8 mouse cellular contexts compared by ENCODE assay signal in the genomic region with DNA sequence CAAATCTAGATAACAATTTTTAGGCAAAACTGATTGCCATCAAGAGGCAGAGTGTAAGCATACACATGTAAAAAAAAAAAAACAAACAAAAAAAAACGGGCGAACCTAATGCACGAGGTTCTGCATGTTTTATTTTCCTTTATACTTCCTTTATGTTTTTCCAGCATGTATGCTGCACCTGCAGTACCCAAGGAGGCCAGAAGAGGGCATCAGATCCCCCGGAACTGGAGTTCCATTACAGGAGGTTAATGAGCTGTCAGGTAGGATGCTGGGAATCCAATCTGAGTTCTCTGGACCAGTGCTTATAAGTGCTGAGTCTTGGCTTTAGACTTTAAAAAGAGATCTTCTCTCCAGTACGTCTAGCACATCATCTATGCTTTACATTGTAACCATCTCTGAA.
A peak's percentile ranks its signal among the peaks of the same experiment; 100 is the strongest.
DNase-seq lines count a peak whose midpoint lies in the region; ATAC-seq and TF ChIP-seq lines count a peak whose summit lies in the region.
"Had no signal": no experiment of that assay in that cellular context is flagged by ENCODE, and none has a peak within 500 bp of the region (broad histone marks: within the 10 kb centered on the region; RNA-seq: fewer than 3 reads in every experiment).

No protein-coding gene starts in this region.

- WGBS in kidney, embryonic 14.5 days = 62% methylated on average over 5 of the region's 5 CpGs
- 63% methylated on average over 5 of the region's 5 CpGs for WGBS in stomach, postnatal 0 days

- DNase-seq in kidney, adult 11 months = peak; percentile 2
- DNase-seq in Patski (ENCODE audit: low read depth, low spot score) = no peak
- peak; percentile 17 for DNase-seq in embryo, embryonic 9.5 days (ENCODE audit: extremely low spot score)
- peak; percentile 48 for DNase-seq in stomach, postnatal 0 days (ENCODE audit: low spot score)
- no peak for DNase-seq in frontal cortex, postnatal 10 days (ENCODE audit: low spot score in 2 of 2)

- H3K9me3 ChIP-seq in kidney, embryonic 14.5 days (ENCODE audit: control insufficient read depth, low read length) = no peaks in the 10 kb centered on the region
- H3K9me3 ChIP-seq in E14TG2a.4 (ENCODE audit: low read length) = no peaks in the 10 kb centered on the region
- no peaks in the 10 kb centered on the region for H3K9me3 ChIP-seq in stomach, postnatal 0 days (ENCODE audit: control insufficient read depth, low read length)
- H3K9me3 ChIP-seq: embryonic facial prominence, embryonic 12.5 days had no signal

- no peaks in the 10 kb centered on the region for H3K27me3 ChIP-seq in kidney, embryonic 14.5 days (ENCODE audit: control insufficient read depth, insufficient read depth, low read length)
- H3K27me3 ChIP-seq in E14TG2a.4 (ENCODE audit: insufficient read depth, low read length) (no peaks in the 10 kb centered on the region), Patski (peaks cover 8% of the 10 kb centered on the region)
- H3K27me3 ChIP-seq in stomach, postnatal 0 days (ENCODE audit: control insufficient read depth, insufficient read depth, low read length) = no peaks in the 10 kb centered on the region
- H3K27me3 ChIP-seq: embryonic facial prominence, embryonic 12.5 days had no signal

- POLR2A ChIA-PET in Patski (lab: Charles Lee) = no interaction called here

- H3K36me3 ChIP-seq in kidney, embryonic 14.5 days (ENCODE audit: control insufficient read depth, insufficient read depth, low read length) = no peaks in the 10 kb centered on the region
- H3K36me3 ChIP-seq in E14TG2a.4 (ENCODE audit: insufficient read depth, low read length) = no peaks in the 10 kb centered on the region
- no peaks in the 10 kb centered on the region for H3K36me3 ChIP-seq in stomach, postnatal 0 days (ENCODE audit: control insufficient read depth, insufficient read depth, low read length)
- H3K36me3 ChIP-seq: embryonic facial prominence, embryonic 12.5 days had no signal

- no peaks in the 10 kb centered on the region for H3K4me1 ChIP-seq in kidney, embryonic 14.5 days (ENCODE audit: control insufficient read depth, insufficient read depth, low read length)
- no peaks in the 10 kb centered on the region for H3K4me1 ChIP-seq in E14TG2a.4 (replicated peaks; ENCODE audit: low read depth, low read length)
- no peaks in the 10 kb centered on the region for H3K4me1 ChIP-seq in stomach, postnatal 0 days (replicated peaks; ENCODE audit: control insufficient read depth, insufficient read depth)
- H3K4me1 ChIP-seq: embryonic facial prominence, embryonic 12.5 days had no signal

- no peak overlapping the region for H3K27ac ChIP-seq in kidney, embryonic 14.5 days (ENCODE audit: low read depth, low read length)
- H3K27ac ChIP-seq in stomach, postnatal 0 days (replicated peaks) = no peak overlapping the region
- H3K27ac ChIP-seq: embryonic facial prominence, embryonic 12.5 days had no signal

- H3K9ac ChIP-seq in kidney, embryonic 14.5 days (ENCODE audit: low read depth, low read length) = no peak overlapping the region
- no peak overlapping the region for H3K9ac ChIP-seq in stomach, postnatal 0 days (ENCODE audit: low read length)
- H3K9ac ChIP-seq: embryonic facial prominence, embryonic 12.5 days had no signal

- TF ChIP-seq EP300 in stomach, postnatal 0 days (optimal IDR thresholded peaks at IDR 0.05) = no peak

- H3K4me2 ChIP-seq in kidney, embryonic 14.5 days (replicated peaks; ENCODE audit: low read depth, low read length) = no peak overlapping the region
- no peak overlapping the region for H3K4me2 ChIP-seq in stomach, postnatal 0 days (replicated peaks; ENCODE audit: low read depth)
- H3K4me2 ChIP-seq: embryonic facial prominence, embryonic 12.5 days had no signal

- in situ Hi-C loops in Patski (cut with MboI; ENCODE audit: low pct_unique_long_range_greater_than_20kb) = no loop called here

- TF ChIP-seq CTCF in E14TG2a.4 (conservative IDR thresholded peaks at IDR 0.05; ENCODE audit: low read length) (peak; percentile 92), Patski (IDR thresholded peaks at IDR 0.05) (peak; percentile 48)
- peak; percentile 70 for TF ChIP-seq CTCF in stomach, postnatal 0 days (IDR thresholded peaks at IDR 0.05; ENCODE audit: low read depth)

- no peak for ATAC-seq in kidney, embryonic 14.5 days (ENCODE audit: low FRiP score, low TSS enrichment)
- no peak for ATAC-seq in Patski
- ATAC-seq in stomach, postnatal 0 days (ENCODE audit: low FRiP score, low TSS enrichment) = no peak

- no peak overlapping the region for H3K4me3 ChIP-seq in kidney, embryonic 14.5 days (ENCODE audit: low read length)
- no peak overlapping the region for H3K4me3 ChIP-seq in E14TG2a.4 (replicated peaks; ENCODE audit: low read length)
- H3K4me3 ChIP-seq in stomach, postnatal 0 days (ENCODE audit: low read depth, low read length) = no peak overlapping the region
- H3K4me3 ChIP-seq: embryonic facial prominence, embryonic 12.5 days had no signal

- CTCF ChIA-PET in Patski (lab: Charles Lee) = no interaction called here

Comparison
In these comparisons a context has a peak if more than half of its experiments do, and no peak if none do; other contexts are left out.
1. DNase-seq: peak in kidney, adult 11 months (single experiment), embryo, embryonic 9.5 days (single experiment) and stomach, postnatal 0 days (single experiment); none in Patski (single experiment) and frontal cortex, postnatal 10 days (0 of 2).
2. Peak in every context shown above with its lines, with median percentiles within 50 percentile points of each other: CTCF ChIP-seq.